Mouse (Mus musculus): ENCODE data around the gene Dnajc12. TPM values are rescaled to one million over a fixed set of nuclear protein-coding genes. Genes with fewer than 3 reads are reported as not detected.
A peak's percentile ranks its signal among the peaks of the same experiment; 100 is the strongest.
"Not testable (repeated sequence)": the region's sequence is repeated elsewhere in the genome, so short reads cannot be mapped to it uniquely, and the experiment has no call there.

Dnajc12 gene
- polyA plus RNA-seq, 1 experiment from 2014 or later: 8.3 TPM

DNA sequence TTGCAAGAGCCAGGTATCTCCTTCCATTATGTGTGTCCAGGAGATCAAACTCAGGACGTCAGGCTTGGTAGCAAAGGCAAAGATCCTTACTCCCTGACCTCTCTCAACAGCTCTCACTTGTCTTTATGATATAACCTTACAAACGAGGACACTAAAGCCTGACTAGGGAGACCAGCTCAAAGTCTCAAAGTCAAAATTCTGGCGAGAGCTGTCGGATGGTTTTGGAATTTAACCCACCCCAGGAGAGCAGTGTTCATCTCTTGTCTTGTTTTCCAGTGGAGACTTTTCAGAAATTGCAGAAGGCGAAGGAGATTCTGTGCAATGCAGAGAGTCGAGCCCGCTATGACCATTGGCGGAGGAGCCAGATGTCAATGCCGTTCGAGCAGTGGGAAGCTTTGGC lies 14.7 kb downstream of the Dnajc12 start:
- no peak for ATAC-seq
- no peaks in the 10 kb centered on the region for H3K4me1 ChIP-seq
- H3K9ac ChIP-seq: no peak overlapping the region
- no peak overlapping the region for H3K27ac ChIP-seq
- H3K9me3 ChIP-seq (replicated peaks): no peaks in the 10 kb centered on the region
- 92% methylated on average over 10 of the region's 10 CpGs for WGBS
- H3K27me3 ChIP-seq: no peaks in the 10 kb centered on the region
- no peak overlapping the region for H3K4me2 ChIP-seq
- H3K36me3 ChIP-seq (ENCODE audit: poor library complexity, severe bottlenecking): no peaks in the 10 kb centered on the region
- H3K4me3 ChIP-seq: no peak overlapping the region

- no peak overlapping the region for H3K27ac ChIP-seq
- H3K27me3 ChIP-seq: no peaks in the 10 kb centered on the region
- no peaks in the 10 kb centered on the region for H3K36me3 ChIP-seq (ENCODE audit: poor library complexity, severe bottlenecking)
- no peaks in the 10 kb centered on the region for H3K9me3 ChIP-seq (replicated peaks)
- H3K4me1 ChIP-seq: no peaks in the 10 kb centered on the region
- no peak for ATAC-seq
- H3K9ac ChIP-seq: no peak overlapping the region
- 86% methylated on average over 5 of the region's 5 CpGs for WGBS
- H3K4me2 ChIP-seq: no peak overlapping the region
- no peak overlapping the region for H3K4me3 ChIP-seq
These were observed 20.7 kb downstream of the Dnajc12 start for GRCm38 (mm10) chr10:63402731-63403504.

- no peak overlapping the region for H3K27ac ChIP-seq
- no peak for ATAC-seq
- H3K4me1 ChIP-seq: no peaks in the 10 kb centered on the region
- 86% methylated on average over 2 of the region's 2 CpGs for WGBS
- H3K9ac ChIP-seq: no peak overlapping the region
- H3K9me3 ChIP-seq (replicated peaks): no peaks in the 10 kb centered on the region
- no peak overlapping the region for H3K4me3 ChIP-seq
- no peaks in the 10 kb centered on the region for H3K27me3 ChIP-seq
- H3K4me2 ChIP-seq: no peak overlapping the region
- no peaks in the 10 kb centered on the region for H3K36me3 ChIP-seq (ENCODE audit: poor library complexity, severe bottlenecking)
These were observed 21.4 kb downstream of the Dnajc12 start for GRCm38 (mm10) chr10:63403636-63404035.

DNA sequence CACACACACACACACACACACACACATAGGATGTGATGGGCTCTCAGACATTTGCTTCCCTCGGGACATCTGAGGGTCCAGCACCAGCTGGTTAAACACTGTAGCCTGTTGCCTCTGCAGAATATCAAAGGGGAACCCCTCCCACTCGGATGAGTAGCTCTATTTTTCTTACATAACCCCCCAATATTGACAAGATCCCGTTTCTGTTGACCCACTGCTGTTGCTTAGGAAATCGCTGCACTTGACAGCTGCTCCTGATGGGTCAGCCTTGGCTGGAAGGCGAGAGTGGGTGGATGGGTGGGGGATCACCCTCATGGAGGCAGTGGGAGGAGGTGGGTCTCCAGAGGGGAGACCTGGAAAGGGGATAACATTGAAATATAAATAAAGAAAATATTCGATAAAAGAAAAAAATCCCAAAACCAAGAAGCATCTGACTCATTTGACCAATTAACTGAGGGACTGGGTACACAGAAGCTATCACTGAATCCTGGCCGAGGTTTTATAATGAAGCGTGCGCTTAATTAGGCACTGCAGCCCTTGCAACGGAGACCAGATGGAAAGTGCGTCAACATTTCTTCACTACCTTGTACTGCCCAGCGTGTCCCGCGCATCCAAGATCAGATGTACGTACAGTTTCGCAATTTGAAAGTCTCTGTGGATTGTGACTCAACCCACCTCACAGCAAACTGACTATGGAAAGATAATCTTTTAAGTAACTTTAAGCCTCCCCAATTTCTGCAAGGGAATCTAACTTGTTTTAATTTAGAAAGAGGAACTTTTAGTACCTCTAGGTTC lies 28.1 kb downstream of the Dnajc12 start:
- Histone ChIP-seq H3K4me1 (no peaks in the 10 kb centered on the region), H3K9me3 (replicated peaks) (no peaks in the 10 kb centered on the region), H3K4me3 (no peak overlapping the region), H3K4me2 (no peak overlapping the region), H3K36me3 (ENCODE audit: poor library complexity, severe bottlenecking) (no peaks in the 10 kb centered on the region), H3K27ac (no peak overlapping the region), H3K9ac (no peak overlapping the region), H3K27me3 (no peaks in the 10 kb centered on the region)
- ATAC-seq: peak; percentile 38; the same call in 1 of the 2 replicates
- 48% methylated on average over 16 of the region's 16 CpGs for whole genome bisulfite sequencing

DNA sequence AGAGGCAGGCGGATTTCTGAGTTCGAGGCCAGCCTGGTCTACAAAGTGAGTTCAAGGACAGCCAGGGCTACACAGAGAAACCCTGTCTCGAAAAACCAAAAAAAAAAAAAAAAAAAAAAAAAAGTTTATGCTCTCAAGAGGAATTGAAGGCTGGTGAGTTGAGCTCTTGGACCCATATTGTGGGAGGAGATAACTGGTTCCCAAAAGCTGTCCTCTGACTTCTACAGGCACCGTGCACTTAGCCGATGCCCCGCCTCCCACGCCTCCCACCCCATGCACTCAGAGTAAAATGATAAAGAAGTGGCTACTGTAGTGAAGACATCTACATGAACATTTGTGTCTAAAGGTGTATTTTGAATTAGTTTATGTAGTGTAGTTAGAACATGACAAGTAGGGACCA lies 29.4 kb downstream of the Dnajc12 start:
- H3K27me3 ChIP-seq; H3K4me2 ChIP-seq; H3K4me3 ChIP-seq; H3K27ac ChIP-seq; H3K9ac ChIP-seq; H3K9me3 ChIP-seq (replicated peaks); H3K4me1 ChIP-seq; ATAC-seq; H3K36me3 ChIP-seq (ENCODE audit: poor library complexity, severe bottlenecking): not testable (repeated sequence)
- 90% methylated on average over 6 of the region's 7 CpGs for WGBS

DNA sequence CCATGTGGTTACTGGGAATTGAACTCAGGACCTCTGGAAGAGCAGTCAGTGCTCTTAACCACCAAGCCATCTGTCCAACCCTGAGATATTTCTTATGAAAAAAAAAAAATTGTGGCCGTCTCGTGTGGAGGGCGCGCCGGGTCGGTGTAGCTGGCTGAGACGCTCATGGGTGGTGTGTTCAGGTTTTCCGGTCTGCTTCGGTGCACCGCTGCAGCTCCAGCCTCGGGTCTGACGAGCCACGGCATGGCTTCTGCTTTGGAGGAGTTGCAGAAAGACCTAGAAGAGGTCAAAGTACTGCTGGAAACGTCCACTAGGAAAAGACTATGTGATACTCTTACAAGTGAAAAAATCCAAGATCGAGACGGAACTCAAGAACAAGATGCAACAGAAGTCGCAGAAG lies 30.5 kb downstream of the Dnajc12 start:
- Histone ChIP-seq H3K4me1 (no peaks in the 10 kb centered on the region), H3K9me3 (replicated peaks) (no peaks in the 10 kb centered on the region), H3K4me3 (no peak overlapping the region), H3K4me2 (no peak overlapping the region), H3K9ac (no peak overlapping the region), H3K27me3 (no peaks in the 10 kb centered on the region), H3K36me3 (ENCODE audit: poor library complexity, severe bottlenecking) (no peaks in the 10 kb centered on the region), H3K27ac (no peak overlapping the region)
- WGBS: 91% methylated on average over 17 of the region's 17 CpGs
- no peak for ATAC-seq

- Histone ChIP-seq H3K27me3 (no peaks in the 10 kb centered on the region), H3K4me3 (no peak overlapping the region), H3K9ac (no peak overlapping the region), H3K9me3 (replicated peaks) (no peaks in the 10 kb centered on the region), H3K4me2 (no peak overlapping the region), H3K4me1 (no peaks in the 10 kb centered on the region), H3K27ac (no peak overlapping the region), H3K36me3 (ENCODE audit: poor library complexity, severe bottlenecking) (no peaks in the 10 kb centered on the region)
- WGBS: 83% methylated on average over 7 of the region's 7 CpGs
- no peak for ATAC-seq
These were observed 33.0 kb downstream of the Dnajc12 start for GRCm38 (mm10) chr10:63415287-63415686.

DNA sequence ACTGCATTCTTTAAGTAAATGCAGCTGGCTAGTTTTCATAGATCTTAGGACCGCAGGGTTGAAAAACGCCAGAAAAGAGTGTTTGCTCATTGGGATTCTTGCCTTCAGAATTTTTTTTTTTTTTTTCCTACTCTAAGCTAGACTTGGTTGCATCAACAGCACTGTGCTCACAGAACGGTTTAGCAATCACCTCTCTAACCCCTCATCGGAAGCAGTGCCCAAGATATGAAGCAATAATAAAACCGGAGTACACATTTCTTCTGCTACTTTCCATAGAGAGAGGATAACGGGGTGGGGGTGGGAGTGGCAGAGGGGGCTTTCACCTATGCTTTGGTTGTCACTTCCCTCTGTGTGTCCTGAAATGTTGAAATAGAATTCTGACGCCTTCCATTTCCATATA lies 33.6 kb downstream of the Dnajc12 start:
- H3K4me1 ChIP-seq: no peaks in the 10 kb centered on the region
- no peaks in the 10 kb centered on the region for H3K27me3 ChIP-seq
- WGBS: 64% methylated on average over 7 of the region's 7 CpGs
- H3K27ac ChIP-seq: no peak overlapping the region
- no peaks in the 10 kb centered on the region for H3K9me3 ChIP-seq (replicated peaks)
- ATAC-seq: no peak
- H3K4me3 ChIP-seq: no peak overlapping the region
- no peaks in the 10 kb centered on the region for H3K36me3 ChIP-seq (ENCODE audit: poor library complexity, severe bottlenecking)
- no peak overlapping the region for H3K9ac ChIP-seq
- no peak overlapping the region for H3K4me2 ChIP-seq

DNA sequence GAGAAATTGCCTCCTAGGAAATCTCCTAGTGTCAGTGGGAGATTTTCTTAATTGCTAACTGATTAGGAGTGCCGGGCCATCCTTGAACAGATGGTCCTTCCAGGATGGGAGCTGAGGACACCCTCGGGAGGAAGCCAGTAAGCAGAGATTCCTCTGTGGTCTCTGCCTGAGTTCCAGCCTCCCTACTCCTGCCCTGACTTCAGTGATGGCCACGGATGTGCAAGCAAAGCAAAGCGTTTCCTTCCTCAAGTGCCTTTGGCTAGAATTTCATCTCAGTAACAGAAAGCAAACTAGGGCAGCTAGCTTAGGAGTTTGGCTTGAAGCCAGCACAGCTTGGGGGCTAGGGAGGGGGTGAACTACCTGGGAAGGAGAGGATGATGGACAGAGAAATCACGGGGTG lies 34.8 kb downstream of the Dnajc12 start:
- Histone ChIP-seq H3K4me2 (no peak overlapping the region), H3K4me1 (no peaks in the 10 kb centered on the region), H3K4me3 (no peak overlapping the region), H3K27me3 (no peaks in the 10 kb centered on the region), H3K9ac (no peak overlapping the region), H3K9me3 (replicated peaks) (no peaks in the 10 kb centered on the region), H3K27ac (no peak overlapping the region), H3K36me3 (ENCODE audit: poor library complexity, severe bottlenecking) (no peaks in the 10 kb centered on the region)
- ATAC-seq: no peak
- 70% methylated on average over 5 of the region's 5 CpGs for WGBS

- ATAC-seq: no peak
- Histone ChIP-seq H3K9me3 (replicated peaks) (no peaks in the 10 kb centered on the region), H3K4me2 (no peak within 1 kb of the TSS), H3K4me1 (no peaks in the 10 kb centered on the region), H3K27me3 (no peaks in the 10 kb centered on the region), H3K36me3 (ENCODE audit: poor library complexity, severe bottlenecking) (no peaks in the 10 kb centered on the region), H3K4me3 (no peak within 1 kb of the TSS), H3K27ac (no peak within 1 kb of the TSS), H3K9ac (no peak within 1 kb of the TSS)
- WGBS: 94% methylated on average over 17 of the region's 18 CpGs
These were observed 39.8 kb downstream of the Dnajc12 start, which contains the start of gene Gm7075 for GRCm38 (mm10) chr10:63421739-63422735. Gm7075 (minus strand) TSS chr10:63421789.

GRCm38 (mm10) chr10:63422736-63422992 lies 40.4 kb downstream of the Dnajc12 start:
- Histone ChIP-seq H3K27me3 (no peaks in the 10 kb centered on the region), H3K36me3 (ENCODE audit: poor library complexity, severe bottlenecking) (no peaks in the 10 kb centered on the region), H3K4me1 (no peaks in the 10 kb centered on the region), H3K27ac (no peak overlapping the region), H3K9me3 (replicated peaks) (no peaks in the 10 kb centered on the region), H3K4me3 (no peak overlapping the region), H3K9ac (no peak overlapping the region), H3K4me2 (no peak overlapping the region)
- no peak for ATAC-seq
- 93% methylated on average over 5 of the region's 5 CpGs for WGBS

Data from forebrain, embryonic 13.5 days (tissue).